21 mouse cellular contexts compared by ENCODE assay signal in genomic region chr16:12954028-12954427, GRCm38 (mm10).
A peak's percentile ranks its signal among the peaks of the same experiment; 100 is the strongest.
DNase-seq lines count a peak whose midpoint lies in the region; ATAC-seq and TF ChIP-seq lines count a peak whose summit lies in the region.
"Had no signal": no experiment of that assay in that cellular context is flagged by ENCODE, and none has a peak within 500 bp of the region (broad histone marks: within the 10 kb centered on the region; RNA-seq: fewer than 3 reads in every experiment).

No protein-coding gene starts in this region.

- H3K27me3 ChIP-seq in lung, embryonic 14.5 days (ENCODE audit: insufficient read depth, low read length) = no peaks in the 10 kb centered on the region
- H3K27me3 ChIP-seq in lung, embryonic 16.5 days (ENCODE audit: control insufficient read depth, insufficient read depth, low read depth, low read length) = no peaks in the 10 kb centered on the region
- H3K27me3 ChIP-seq: embryonic facial prominence, embryonic 13.5 days; embryonic facial prominence, embryonic 15.5 days; forebrain, embryonic 12.5 days had no signal

- no peaks in the 10 kb centered on the region for H3K4me1 ChIP-seq in lung, embryonic 14.5 days (ENCODE audit: insufficient read depth)
- no peaks in the 10 kb centered on the region for H3K4me1 ChIP-seq in lung, embryonic 16.5 days (replicated peaks; ENCODE audit: control insufficient read depth, insufficient read depth, low read length)
- H3K4me1 ChIP-seq: embryonic facial prominence, embryonic 13.5 days; embryonic facial prominence, embryonic 15.5 days; forebrain, embryonic 10.5 days; forebrain, embryonic 12.5 days had no signal

- H3K27ac ChIP-seq in lung, embryonic 14.5 days (ENCODE audit: low read depth) = no peak overlapping the region
- no peak overlapping the region for H3K27ac ChIP-seq in lung, embryonic 16.5 days (ENCODE audit: low read length)
- H3K27ac ChIP-seq: embryonic facial prominence, embryonic 13.5 days; embryonic facial prominence, embryonic 15.5 days; forebrain, embryonic 10.5 days; forebrain, embryonic 12.5 days had no signal

- peak; percentile 35 for DNase-seq in lung, embryonic 14.5 days
- no peak for DNase-seq in lung, postnatal 36 days
- no peak for DNase-seq in lung, postnatal 10 days
- DNase-seq: adrenal gland, adult 2 months; adrenal gland, postnatal 10 days; adrenal gland, postnatal 25 days; cerebellum, adult 11 months; cerebellum, adult 18-20 months; cerebellum, adult 8-10 months; cerebellum, adult 9-11 months; cerebellum, postnatal 14 days; cerebellum, postnatal 36 days; embryo, embryonic 11 days had no signal

- no peaks in the 10 kb centered on the region for H3K36me3 ChIP-seq in lung, embryonic 14.5 days (ENCODE audit: insufficient read depth)
- no peaks in the 10 kb centered on the region for H3K36me3 ChIP-seq in lung, embryonic 16.5 days (ENCODE audit: control insufficient read depth, insufficient read depth, low read length)
- H3K36me3 ChIP-seq: embryonic facial prominence, embryonic 13.5 days; embryonic facial prominence, embryonic 15.5 days; forebrain, embryonic 10.5 days; forebrain, embryonic 12.5 days had no signal

- TF ChIP-seq CTCF in lung, embryonic 14.5 days (IDR thresholded peaks at IDR 0.05; ENCODE audit: low read depth) = no peak

- WGBS in lung, embryonic 14.5 days = 30% methylated on average over 8 of the region's 8 CpGs
- 30% methylated on average over 8 of the region's 8 CpGs for WGBS in lung, embryonic 16.5 days

- H3K4me2 ChIP-seq in lung, embryonic 14.5 days = no peak overlapping the region
- no peak overlapping the region for H3K4me2 ChIP-seq in lung, embryonic 16.5 days (ENCODE audit: low read depth, low read length)
- H3K4me2 ChIP-seq: embryonic facial prominence, embryonic 13.5 days; embryonic facial prominence, embryonic 15.5 days; forebrain, embryonic 12.5 days had no signal

- H3K4me3 ChIP-seq in lung, embryonic 14.5 days (ENCODE audit: low read depth, low read length) = no peak overlapping the region
- no peak overlapping the region for H3K4me3 ChIP-seq in lung, embryonic 16.5 days (ENCODE audit: low read length)
- H3K4me3 ChIP-seq: embryonic facial prominence, embryonic 13.5 days; embryonic facial prominence, embryonic 15.5 days; erythroblast, embryonic 14.5 days; forebrain, embryonic 10.5 days; forebrain, embryonic 12.5 days had no signal

- 0 out of 2 replicates have a peak, but pooled peaks have one; percentile 28 for ATAC-seq in lung, embryonic 14.5 days (ENCODE audit: insufficient read depth)
- peak; percentile 61 for ATAC-seq in lung, embryonic 16.5 days (ENCODE audit: low read depth)
- ATAC-seq: forebrain, embryonic 14.5 days; forebrain, embryonic 16.5 days had no signal

- no peaks in the 10 kb centered on the region for H3K9me3 ChIP-seq in lung, embryonic 14.5 days (ENCODE audit: low read depth, low read length)
- H3K9me3 ChIP-seq in lung, embryonic 16.5 days (ENCODE audit: control insufficient read depth, low read length) = no peaks in the 10 kb centered on the region
- H3K9me3 ChIP-seq: embryonic facial prominence, embryonic 13.5 days; embryonic facial prominence, embryonic 15.5 days; forebrain, embryonic 10.5 days; forebrain, embryonic 12.5 days had no signal

- no peak overlapping the region for H3K9ac ChIP-seq in lung, embryonic 14.5 days
- H3K9ac ChIP-seq in lung, embryonic 16.5 days (ENCODE audit: low read length) = no peak overlapping the region
- H3K9ac ChIP-seq: embryonic facial prominence, embryonic 13.5 days; embryonic facial prominence, embryonic 15.5 days; forebrain, embryonic 12.5 days had no signal
